Mouse (Mus musculus) kidney, adult 2 months (tissue): ENCODE data around the gene Lamp1.

Experiments
- CTCF ChIP-seq: fragments of 200-500 bp; conservative IDR thresholded peaks from 2 replicates; pipeline ENCODE4 v1.5.1; 2011; ENCODE audit warnings: low read depth, mild to moderate bottlenecking, control low read depth, low read length, moderate library complexity, mixed read lengths; ENCODE audit not compliant: insufficient read depth, insufficient read length
- POLR2A ChIP-seq: fragments of 200-500 bp; IDR thresholded peaks from one replicate; pipeline ENCODE4 v1.6.1; 2011; ENCODE audit warnings: low read depth, low read length, control low read depth

DNA sequence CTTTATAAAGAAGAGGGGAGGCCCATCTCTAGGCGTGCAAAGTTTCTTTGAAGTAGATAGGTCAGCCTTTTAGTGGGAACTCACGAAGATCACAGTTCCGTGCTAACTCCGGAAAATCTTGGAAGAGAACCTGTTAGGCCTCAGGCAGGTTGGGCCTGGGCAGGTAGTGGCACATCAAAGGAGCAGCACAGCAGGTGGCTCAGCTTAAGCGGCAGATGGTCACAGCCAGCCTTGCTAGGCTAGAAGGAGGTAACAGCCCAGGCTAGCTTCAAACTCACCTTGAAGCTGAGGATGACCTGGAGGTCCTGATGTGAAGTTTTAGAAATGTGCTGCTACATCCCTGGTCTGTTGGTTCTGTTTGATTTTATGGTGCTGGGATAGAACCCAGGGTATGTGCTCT, 9.1 kb upstream of the Lamp1 start:
- TF ChIP-seq CTCF (no peak), POLR2A (no peak)
